Mouse (Mus musculus): Measurements from ENCODE around the gene AI467606.

AI467606 gene

DNA sequence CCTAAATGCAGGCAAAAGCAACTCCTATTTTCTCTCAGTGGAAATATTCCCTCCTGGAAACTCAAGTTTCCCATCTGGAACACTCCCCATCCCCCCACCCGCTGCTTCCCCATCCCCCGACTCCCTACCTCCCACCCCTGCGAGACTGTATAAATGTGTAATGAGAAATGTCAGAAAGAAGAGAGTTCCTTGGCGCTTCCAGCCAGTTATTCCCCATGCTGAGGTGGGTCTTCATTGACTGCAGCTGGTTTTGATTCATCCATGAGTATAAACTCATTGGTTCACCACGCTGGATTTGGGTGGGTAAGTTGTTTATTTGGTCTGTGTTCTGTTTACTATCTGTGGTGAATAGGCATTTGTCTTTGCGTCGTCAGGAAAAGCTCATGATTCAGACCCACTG is 5.3 kb downstream of the AI467606 start:
- no peak for DNase-seq (ENCODE audit: low read depth)

- DNase-seq (ENCODE audit: low read depth), result no peak
These were observed 7.4 kb downstream of the AI467606 start for GRCm38 (mm10) chr7:127098521-127098920.

- DNase-seq (ENCODE audit: low read depth), result no peak
These were observed 7.8 kb downstream of the AI467606 start for GRCm38 (mm10) chr7:127098950-127099349.

- DNase-seq (ENCODE audit: low read depth), result no peak
These were observed 8.4 kb downstream of the AI467606 start for GRCm38 (mm10) chr7:127099528-127099927.

- DNase-seq (ENCODE audit: low read depth), result no peak
These were observed 10.4 kb downstream of the AI467606 start for GRCm38 (mm10) chr7:127101451-127102016.

GRCm38 (mm10) chr7:127102148-127102547 is 11.0 kb downstream of the AI467606 start:
- no peak for DNase-seq (ENCODE audit: low read depth)

DNA sequence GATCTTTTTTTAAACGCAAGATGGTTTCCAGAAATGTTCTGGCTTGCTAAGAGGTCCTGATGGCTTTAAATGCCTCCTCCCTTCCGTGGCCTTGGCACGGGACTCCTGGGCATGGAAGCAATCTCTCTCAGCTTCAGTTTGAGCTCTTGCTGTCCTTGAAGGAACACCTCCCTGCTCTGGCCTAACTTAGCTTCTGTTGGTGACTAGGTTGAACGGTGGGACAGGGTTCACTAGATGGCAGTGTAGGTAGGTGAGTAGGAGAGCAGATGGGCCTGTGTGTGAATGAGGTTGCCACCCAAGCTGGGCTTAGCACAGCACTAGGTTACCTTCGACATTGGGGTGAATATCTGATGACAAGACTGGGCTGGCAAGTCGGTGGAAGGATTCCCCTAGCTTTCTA is 12.8 kb downstream of the AI467606 start:
- no peak for DNase-seq (ENCODE audit: low read depth)

GRCm38 (mm10) chr7:127104560-127105332 is 13.6 kb downstream of the AI467606 start:
- peak; percentile 64 for DNase-seq (ENCODE audit: low read depth)

DNA sequence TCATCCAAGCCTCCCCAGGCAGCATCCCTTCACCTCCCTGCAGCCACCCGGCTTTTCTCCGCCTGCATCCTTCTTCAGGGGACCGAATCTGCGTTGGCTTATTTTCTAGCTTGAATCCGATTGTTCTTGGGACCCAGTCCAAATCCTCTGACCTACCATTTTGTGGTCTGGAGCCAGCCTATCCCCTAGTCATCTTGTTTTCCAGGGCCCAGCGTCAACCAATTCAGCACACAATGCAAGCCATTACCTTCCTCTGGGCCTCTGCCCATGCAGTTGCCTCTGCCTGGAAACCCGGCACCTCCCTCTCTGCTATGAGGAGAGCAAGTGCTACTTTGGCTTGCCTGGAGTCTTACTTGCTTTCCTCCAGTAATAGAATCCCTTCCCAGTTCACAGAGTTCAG is 14.4 kb downstream of the AI467606 start:
- DNase-seq (ENCODE audit: low read depth), result no peak

GRCm38 (mm10) chr7:127110239-127111007 is 19.3 kb downstream of the AI467606 start:
- DNase-seq (ENCODE audit: low read depth), result peak; percentile 34

- no peak for DNase-seq (ENCODE audit: low read depth)
These were observed 20.3 kb downstream of the AI467606 start for GRCm38 (mm10) chr7:127111461-127111860.

DNA sequence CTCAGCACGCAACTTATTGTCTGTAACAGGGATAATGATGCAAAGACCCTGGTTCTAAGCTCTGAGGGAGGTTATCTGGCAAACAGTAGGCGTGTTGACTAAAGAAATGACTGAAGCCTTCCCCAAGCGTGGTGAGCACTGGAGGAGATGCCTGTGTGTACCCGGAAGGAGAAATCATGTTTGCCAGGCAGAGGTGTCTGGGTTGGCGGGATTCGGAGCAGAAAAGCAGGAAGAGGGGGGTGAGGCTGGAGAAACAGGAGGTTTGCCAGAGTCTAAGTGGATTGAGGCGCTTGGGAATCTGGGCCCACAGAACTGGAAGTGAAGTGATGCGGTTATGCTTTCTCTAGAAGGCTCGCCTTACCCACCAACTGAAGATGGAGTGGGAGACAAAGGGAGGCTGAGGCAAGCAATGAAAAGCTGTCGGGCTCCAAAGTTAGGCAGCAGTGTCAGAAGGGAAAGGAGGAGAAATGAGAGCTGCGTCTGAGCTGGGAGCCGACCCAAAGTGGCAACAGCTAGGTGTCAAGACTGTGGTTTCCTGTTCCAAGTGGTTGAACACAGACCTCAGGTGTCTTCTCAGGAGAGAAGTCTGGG is 21.2 kb downstream of the AI467606 start:
- DNase-seq (ENCODE audit: low read depth), result no peak

GRCm38 (mm10) chr7:127112921-127113597 is 21.9 kb downstream of the AI467606 start:
- no peak for DNase-seq (ENCODE audit: low read depth)

DNA sequence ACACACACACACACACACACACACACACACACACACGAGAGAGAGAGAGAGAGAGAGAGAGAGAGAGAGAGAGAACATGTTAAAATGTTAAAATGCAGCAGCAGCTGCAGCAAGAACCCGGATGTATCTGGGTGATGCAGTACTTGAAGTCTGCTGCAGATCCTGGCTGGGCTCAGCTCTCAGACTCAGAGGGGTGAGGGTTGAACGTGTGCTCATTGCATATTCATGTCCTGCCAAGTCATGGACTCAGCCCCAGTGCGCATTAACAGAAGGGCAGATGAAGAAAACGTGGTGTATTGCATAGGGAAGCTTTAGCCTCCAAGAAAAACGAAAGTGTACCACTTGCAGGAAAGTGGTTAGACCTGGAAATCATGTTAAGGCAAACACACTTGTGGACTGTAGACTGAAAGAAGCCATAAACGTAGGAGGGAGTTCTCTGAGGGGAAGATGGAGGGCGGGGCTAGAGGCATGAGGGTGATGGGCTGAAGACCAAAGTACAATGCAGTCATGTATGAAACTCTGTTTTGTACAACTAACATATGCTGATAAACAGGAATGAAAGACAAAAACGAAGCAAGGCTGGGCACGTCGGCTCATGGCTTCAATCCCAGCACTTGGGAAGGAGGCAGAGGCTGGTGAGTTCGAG is 22.6 kb downstream of the AI467606 start:
- peak; percentile 33 for DNase-seq (ENCODE audit: low read depth)

DNA sequence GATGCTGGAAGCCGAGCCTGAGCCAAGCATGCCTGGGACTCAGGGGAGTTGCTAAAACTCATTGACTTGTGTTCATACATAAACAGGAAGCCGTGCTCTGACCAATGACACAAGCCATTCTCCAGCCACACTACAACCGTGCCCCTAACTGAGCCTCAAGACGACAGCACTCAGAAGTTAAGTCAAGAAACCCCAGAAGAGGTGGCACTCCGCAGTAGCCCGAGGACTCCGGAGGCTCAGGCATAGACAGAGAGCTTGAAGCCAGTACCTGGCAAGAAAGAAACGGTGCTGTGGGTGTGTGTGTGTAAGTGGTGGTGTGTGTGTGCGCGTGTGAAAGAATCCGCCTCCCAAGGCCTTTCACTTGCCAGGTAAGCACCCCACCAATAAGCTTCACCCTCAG is 23.8 kb downstream of the AI467606 start:
- no peak for DNase-seq (ENCODE audit: low read depth)

DNA sequence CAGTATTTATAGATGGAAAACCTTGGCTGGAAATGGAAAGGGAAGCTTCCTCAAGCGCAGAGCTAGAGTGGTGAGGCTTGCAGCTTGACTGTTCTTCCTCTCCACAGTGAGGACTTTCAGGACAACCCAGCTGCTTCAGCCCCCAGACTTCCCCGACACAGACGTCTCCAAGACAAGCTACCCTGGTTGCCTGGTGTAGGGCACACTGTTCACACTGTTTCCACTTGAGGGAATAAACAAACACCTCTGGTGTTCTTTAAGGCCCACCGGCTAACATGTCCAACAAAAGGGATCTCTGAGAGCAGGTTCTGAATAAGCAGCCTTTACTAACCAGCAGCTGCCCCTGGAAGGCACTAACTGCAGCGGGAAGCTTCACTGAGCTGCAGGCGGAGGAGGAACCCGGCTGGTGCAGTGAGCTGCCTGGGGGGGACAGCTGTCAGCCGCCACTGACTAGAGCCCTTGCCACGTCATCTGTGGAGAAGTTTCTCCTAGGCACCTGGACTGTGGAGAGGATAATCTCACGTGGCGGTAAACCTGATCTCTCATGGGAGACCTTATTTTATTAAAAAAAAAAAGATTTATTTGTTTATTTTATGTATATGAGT is 25.3 kb downstream of the AI467606 start:
- no peak for DNase-seq (ENCODE audit: low read depth)

- DNase-seq (ENCODE audit: low read depth), result peak; percentile 32
These were observed 26.8 kb downstream of the AI467606 start for GRCm38 (mm10) chr7:127117948-127118347.

DNA sequence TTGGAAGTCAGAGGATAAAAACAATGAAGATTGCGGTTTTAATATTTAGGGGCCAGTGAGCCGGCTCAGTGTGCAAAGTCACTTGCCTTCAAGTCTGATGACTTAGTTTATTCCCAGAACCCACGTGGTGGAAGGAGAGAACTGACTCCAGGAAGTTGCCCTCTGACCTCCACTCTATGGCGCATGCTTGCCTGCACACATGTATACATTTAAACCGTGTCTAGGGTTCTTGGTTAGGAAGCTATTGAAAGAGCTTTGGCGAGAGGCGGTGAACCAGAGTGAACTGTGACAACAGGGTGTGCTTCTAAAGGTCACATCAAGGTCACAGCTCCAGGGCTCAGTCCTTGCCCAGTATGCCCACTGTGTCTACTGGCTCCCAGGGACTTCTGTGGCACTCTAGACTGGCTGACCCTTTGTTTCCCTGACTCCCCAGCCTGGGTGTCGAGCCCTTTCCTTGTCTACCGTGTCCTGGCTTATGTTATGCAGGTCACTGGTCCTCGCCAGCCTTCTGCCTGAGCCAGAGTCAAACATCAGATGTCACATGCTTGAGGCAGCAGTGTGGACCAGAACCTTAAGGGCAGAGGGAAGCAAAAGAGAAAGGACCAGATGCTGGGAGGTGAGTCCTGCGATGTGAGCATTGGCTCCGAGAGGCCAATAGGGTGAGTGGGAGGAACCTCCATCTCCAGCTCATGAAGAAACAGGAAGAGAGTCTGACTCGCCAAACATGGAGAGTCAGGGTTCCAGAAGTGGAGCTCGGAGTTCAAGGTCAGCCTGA is 27.7 kb downstream of the AI467606 start:
- no peak for DNase-seq (ENCODE audit: low read depth)

DNA sequence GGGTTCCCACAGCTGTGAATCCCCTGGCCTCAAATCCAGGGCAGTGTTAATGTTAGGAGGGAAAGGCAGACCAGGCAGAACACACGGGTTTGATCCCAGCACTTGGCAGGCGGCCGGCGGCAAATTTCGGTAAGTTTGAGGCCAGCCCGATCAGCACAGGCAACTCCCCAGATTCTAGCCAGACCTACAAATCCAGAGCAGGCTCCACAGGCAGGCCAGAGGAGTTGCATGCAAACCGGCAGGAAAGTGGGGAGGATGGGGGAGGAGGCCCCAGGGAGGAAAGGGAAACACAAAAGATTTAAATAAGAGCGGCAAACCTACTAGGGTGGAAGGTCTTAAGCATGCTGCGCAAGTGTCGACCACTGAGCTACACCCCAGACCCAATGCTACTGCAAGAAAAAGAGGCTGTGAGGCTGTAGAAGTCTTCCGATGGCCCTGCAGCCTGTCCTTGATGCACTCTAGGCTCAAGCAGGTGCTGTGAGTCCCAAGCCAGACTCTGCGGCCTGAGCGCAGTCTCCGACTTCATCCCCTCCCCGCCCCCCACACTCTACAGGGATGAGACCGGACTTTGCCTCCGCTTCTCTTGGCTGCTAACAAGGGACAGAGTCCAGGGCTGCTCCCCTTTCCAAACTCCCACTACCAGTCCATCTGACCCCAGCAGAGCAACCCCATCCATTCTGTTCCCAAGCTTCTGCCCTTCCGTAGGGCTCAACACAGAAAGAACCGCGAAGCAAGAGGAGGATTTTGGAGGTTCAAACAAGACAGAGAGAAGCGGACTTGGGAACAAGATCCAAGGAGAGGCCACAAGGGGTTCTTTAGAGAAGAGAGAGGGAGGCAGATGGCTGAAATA is 30.1 kb downstream of the AI467606 start:
- no peak for DNase-seq (ENCODE audit: low read depth)
